Mouse (Mus musculus) forelimb bud, embryonic 11.5 days (tissue): ENCODE measurements around the gene Ash1l.
A peak's percentile ranks its signal among the peaks of the same experiment; 100 is the strongest.

Source experiments
- DNase-seq: peaks from one replicate; pipeline ENCODE4 v3.0.0-alpha.2; 2012; ENCODE audit warnings: low read depth, low spot score

Gene Ash1l

DNA sequence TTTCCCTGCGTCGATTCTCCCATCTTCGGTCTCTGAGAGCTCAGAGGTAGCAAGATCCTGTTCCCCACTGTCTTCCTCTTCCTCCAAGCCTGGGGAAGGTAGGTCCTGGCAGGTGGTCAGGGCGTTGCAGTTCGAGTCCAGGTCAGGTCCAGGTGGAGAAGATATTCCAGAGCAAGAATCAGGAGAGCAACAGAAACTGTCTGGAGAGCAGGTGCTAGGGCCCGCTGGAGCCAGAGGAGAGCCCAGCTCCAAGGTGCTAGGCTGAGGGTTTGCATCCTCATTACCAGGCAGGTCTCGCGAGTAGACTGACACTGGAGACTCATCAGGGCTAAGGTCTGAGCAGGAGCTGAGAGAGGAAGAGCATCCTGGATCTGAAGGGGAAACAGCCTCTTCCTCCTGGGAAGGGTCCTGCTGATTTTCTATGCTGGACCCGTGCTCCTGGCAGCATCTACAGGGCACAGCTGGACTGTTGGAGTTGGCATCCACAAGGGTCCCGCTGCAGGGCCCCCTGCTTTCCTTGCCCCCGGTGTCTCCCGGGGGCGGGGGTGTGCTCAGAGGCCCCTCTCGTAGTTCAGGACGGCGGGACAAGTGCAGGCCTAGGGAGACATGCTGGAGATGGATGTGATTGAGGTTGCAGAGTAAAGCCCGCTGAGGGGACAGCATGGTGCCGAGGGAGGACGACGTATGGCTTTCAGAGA is 141.5 kb downstream of the Ash1l start:
- DNase-seq, result no peak

DNA sequence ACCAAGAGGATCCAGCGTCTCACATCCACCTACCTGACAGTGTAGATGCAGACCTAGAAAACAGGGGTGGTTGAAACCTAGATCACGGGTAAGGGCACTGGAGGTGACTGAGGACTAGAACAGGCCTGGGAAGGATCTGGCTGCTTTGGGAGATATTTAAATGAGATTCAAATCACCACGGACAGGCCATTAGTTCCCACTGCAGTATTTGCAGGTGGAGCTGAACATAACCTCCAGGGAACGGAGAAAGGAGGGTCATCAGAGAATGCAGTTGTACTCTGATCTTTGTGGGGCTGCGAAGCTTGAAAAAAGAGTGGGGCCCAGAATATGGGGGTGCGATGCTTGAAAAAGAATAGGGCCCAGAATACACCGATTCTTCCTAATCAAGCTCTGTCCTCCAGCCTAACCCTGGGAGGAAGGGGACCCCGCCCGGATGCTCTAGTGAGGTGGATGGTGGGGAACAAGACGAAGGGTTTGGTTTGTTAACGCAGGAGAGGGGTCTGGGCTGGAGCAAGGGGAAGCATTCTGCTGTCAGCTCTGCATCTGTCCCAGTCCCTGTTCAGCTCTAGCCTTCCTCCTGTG is 142.2 kb downstream of the Ash1l start:
- no peak for DNase-seq

DNA sequence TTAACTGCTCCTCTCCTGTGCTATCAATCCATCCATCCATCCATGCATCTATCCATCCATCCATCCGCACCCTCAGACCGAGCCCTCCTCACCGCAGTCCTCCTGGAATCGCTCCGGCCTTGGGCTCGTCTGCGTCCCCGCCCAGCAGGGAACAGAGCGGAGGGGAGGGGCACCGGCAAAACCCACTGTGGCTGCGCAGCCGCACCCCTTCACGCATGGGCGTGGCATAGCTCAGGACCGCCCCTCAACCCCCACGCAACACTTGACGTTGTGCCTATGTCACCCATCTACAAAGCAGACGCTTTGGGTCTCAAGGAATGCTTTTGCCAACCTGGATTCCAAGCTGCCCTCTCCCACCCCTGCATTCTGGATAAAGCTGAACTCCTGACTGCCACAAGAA is 142.8 kb downstream of the Ash1l start, which contains the start of gene Rusc1:
Rusc1 (minus strand) TSS at position 137 of the 400 bp plus-strand sequence.
- peak; percentile 71 for DNase-seq

DNA sequence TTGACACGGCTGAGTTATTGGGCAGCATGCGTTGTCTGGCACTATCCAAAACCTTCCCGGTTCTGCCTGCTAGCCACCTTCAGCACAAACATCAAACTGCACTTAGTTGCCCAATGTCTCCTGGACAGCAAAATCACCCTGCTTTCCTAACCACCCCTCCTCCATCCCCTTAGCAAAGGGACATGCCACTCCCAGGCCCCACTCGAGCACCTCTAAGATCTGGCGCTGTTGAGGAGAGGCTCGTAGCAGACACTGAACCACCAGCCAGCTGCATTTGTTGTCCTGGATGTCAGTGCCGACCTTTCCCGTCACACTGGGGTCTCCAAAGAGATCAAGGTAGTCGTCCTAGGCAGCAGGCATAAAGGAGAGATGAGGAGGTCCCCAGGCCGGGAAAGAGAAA is 143.6 kb downstream of the Ash1l start:
- no peak for DNase-seq

DNA sequence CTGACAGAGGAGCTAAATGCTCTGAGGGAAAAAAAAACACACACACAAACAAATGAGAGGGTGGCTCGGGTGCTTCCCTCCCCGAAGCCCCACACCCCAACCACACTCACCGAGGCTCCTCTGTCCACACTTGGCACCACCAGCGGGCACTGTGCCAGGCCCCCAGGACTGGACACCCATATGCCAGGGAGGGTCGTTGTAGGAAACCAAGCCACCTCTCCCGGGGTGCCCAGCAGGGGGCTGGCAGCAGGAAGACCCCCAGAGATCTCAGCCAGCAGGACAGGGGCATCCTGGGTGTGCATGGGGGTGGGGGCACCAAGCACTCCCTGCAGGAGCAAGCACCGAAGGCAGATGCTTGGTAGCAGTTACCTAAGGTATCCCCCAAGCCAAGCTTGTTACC is 150.4 kb downstream of the Ash1l start, which contains the start of gene Gm43738:
Gm43738 (minus strand) TSS at position 289 of the 400 bp plus-strand sequence.
- no peak for DNase-seq

DNA sequence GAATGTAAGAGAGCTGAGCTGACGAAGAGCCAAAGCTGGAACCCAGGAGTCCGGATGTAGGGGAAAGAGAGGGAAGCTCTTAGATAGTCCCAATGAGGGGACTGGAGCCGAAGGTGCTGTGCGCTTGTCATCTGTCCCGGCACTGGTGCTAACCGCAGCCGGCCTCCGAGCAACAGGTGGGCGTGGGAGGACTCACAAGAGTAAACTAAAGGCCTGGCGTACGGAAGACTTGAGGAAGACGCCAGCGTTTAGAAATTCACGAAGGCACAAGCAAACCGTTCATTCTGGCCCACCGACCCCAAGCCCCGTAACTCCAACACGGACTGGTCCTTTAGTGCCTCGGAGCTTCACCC is 151.0 kb downstream of the Ash1l start:
- no peak for DNase-seq

DNA sequence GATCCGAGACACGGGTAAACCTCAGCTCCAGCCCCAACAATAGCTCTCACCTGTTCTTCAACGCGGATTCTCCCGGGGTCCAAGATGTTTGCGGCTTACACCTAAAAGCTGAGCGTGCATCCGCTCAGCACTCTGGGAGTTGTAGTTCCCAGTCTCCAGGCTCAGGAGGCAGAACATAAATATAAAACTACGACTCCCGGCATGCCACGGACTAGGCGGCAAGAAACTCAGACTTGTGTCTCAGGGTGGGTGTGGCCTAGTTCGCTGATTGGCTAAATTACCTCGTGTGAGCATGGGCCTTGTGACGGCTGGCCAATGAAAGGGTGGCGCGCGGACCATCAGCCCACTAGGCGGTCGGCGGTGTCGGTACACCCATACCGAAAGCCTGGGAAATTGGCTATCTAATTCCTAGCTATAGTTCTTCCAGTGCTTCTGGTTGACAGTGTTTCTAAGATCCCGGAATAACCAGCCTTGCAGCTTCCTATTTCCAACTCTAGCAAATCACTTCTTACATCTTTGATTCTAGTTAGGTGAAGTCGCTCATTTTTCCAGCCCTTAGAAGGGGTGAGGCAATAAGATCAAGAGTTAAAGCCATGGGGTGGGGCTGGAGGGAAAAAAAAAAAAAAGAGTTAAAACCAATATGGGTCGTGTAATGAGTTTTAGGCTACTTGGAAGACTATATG is 151.5 kb downstream of the Ash1l start, which contains the start of gene Fdps:
Fdps (minus strand) TSS at position 148 of the 683 bp plus-strand sequence.
- DNase-seq, result peak; percentile 99

DNA sequence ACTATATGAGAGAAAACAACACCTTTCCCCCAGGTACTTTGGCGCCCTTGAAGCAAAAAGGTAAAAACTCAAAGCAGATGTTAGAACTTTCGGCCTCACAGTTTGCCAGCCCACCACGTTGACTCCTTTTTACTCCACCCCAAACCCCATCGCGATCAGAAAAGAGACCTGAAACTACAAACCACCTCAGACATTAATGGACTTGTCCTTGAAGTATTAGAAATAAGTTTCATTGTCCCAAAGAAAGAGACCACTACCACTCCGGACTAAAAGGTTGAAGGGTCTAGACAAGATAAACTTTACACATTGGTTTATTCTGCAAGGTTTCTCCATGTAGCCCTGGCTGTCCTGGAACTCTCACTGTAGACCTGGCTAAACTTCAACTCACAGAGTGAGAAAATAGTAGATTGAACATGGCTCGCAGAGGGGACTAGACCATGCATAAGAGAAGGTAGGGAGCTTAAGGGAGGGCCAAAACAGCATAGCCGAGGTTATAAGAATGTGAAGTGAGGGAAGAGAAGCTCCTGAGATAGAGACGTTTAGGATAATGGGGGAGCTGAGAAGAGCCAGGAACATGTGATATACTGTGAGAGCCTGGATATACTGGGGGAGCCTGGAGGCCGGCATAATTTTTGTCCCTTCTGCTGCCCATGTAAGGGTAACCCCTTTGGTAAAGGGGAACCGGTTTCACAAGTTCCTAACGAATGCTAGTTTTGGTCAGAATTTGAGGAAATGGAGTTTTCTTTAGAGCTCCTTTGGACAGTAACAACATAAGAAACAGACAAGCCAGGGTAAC is 152.3 kb downstream of the Ash1l start:
- DNase-seq, result no peak

DNA sequence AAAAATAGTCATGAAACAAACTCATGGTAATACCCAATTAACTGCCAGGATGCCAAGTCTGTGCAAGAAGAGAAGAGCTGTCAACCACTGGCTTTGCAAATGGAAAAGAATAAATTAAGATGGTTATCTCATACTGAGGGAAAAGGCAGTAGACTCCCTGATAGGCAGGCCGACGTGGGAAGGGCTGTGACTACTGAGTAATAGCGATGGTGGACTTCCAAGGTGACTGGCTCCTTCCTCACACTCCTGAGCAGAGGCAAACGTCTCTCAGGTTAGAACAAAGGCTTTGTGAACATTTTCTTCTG is 152.8 kb downstream of the Ash1l start:
- no peak for DNase-seq

DNA sequence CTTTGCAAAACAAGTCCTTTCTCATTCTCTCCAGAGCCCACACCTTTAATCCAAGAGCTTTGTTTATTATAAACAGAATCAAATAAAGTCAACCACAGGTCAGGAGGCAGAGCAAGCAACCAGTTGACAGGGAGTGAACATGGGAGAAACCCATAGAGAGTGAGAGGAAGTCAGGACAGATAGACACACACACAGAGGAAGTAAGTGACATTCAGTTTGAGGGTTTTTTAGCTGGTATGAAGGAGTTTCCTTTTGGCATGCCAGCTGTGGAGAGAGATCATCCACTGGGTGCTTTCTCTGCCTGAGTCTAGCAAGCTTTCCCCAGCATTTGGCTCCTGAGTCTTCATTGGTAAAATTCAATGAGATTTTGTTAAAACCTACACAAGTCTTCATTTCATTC is 156.5 kb downstream of the Ash1l start:
- DNase-seq, result no peak

DNA sequence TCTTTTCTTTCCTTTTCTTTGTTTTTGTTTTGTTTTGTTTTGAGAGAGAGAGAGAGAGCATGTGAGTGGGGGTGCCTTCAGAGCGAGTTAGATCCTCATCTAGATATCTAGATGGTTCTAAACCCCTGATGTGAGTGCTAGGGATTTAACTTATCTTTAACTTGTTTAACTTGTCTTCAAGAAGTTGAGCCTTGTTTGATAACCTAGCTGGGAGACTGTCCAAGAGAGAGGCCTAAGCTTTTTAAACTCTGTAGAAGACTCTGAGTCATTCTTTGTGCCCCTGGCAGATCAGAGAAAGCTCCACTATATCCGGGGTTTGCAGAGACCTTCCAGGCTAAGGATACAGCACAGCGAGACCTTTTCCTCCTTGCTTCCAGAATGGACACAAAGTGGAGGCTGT is 157.1 kb downstream of the Ash1l start:
- DNase-seq, result no peak

DNA sequence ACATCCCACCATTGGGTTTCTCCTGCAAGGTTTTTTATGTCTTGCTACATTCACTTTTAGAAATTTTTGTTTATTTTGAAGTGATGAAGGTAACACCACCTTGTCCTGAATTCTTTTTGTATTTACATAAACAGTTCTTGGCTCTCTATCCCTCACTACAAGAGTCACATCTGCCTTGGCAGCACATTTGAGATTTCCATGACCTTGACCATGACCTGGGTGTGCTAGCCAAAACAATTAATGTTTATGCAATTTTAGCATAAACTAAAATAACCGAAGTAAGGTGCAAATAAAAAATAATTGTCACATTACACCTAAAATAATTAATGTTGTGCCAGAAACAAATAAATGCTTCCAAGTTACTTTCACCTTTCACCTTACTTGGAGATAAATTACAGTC is 157.7 kb downstream of the Ash1l start:
- DNase-seq, result no peak

DNA sequence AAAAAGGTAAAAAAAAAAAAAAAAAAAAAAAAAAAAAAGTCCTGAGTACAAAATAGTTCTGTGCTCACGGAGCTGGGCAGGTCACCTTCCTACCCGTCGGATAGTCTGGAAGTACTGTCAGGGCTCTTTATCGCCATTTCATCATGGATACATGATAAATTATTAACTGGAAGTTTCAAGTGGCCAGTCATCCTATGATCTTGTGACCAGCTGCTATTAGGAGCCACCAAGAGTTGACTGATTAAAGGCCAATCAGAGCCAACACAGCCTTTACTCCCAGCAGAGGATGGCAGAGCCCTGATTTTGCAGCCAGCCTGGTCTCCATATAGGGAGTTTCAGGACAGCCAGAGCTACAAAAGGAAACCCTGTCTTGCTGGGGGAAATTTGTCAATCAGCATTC is 162.6 kb downstream of the Ash1l start:
- no peak for DNase-seq

DNA sequence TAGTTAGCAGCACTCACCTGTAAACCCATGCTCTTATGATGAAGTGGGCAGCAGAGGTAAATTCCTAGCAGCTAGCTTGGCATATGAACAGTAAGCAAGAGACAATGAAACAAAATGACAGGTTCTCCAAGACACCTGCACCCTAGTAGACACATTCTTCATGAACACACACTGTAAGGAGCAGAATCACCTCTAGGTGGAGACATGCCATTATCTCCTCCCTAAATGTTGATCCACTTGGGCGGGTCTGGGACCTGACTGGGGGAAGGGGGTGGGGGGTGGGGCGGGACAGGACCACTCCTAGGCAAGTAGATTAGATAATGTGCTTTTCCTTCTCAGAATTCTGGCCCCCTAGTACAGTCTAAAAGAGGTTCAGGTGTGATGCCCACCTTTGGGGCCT is 165.1 kb downstream of the Ash1l start:
- DNase-seq, result no peak

DNA sequence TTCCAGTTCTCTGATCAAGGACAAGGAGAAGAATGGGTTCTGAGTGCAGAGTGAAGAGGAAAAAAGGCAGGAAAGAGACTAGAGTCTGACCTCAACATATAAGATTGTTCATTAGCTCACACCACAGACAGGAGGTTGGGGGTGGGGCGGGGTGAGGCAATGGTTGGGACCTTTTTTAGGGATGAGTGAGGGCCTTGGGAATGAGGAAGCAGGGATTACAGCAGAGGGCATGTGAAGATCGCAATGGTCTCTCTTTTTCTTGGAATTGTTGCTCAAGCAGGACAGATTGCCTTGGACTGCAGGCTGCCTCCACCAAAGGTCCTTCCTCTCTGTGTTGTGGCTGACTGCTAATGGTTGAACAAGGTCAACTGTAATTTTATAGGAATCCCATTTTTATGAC is 172.9 kb downstream of the Ash1l start:
- no peak for DNase-seq

DNA sequence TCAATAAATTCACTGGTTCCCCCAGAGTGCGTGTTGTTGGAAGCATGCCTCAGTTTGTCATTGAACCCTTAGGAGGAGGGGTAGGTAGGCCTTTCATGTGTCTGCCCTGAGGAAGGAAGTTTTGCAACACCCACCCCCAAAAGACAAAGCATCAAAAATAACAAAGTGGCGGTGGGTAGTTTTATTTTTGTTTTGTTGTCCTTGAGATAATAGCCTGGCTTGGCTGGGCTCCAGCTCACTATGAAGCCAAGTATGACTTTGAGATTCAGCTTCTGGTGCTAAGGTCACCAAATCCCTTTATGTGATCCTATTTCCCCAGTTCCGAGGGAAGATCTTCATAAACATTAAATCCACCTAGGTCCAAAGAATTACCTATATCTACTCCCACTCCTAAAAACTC is 173.8 kb downstream of the Ash1l start:
- no peak for DNase-seq

DNA sequence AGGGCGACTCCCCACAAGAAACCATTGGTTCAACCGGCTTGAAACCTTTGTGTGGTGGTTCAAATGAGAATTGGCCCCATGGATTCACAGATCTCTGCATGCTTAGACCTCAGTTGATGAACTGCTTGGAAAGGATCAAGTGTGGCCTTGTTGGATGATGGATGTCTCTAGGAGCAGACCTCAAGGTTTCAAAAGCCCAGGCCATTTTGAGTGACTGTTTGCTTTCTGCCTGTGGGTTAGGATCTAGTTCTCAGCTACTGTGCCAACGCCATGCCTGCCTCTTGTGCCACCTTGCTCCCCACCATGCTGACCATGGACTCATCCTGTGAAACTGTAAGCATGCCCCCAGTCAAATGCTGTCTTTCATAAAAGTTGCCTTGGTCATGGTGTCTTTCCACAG is 175.6 kb downstream of the Ash1l start:
- DNase-seq, result no peak
